In the genomic region with DNA sequence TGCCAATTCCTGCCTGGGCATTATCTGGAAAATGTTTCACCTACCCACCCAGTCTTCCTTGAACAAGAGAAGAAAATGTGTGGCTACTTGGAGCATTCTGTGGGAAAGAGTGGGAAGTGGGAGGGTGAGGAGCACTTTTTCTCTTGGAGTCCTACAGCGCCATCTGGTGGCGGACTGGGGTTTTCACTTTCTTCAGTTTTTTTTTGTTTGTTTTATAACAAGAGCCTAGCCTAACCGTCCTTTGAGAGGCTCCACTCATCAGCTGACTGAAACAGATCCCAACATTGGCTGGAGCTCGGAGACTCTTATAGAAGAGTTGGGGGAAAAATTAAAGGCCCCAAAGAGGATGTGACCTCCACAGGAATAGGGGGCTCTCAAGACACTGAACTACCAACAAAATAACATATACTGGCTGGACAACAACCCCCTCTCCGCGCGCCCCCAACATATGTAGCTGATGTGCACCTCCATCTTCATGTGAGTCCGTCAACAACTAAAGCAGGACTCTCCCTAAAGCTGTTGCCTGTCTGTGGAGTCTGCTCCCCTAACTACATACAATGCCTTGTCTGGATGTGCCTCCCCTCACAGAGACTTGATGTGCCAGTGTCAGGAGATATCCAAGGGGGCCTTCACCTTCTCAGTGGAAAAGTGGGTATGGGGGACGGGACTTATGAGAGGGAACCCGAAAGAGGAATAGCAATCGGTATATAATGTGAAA, we compare ENCODE assay signal across 8 mouse cellular contexts. TPM values are rescaled to one million over a fixed set of nuclear protein-coding genes. Genes with fewer than 3 reads are reported as not detected.
DNase-seq lines count a peak whose midpoint lies in the region; TF ChIP-seq lines count a peak whose summit lies in the region.

No protein-coding gene starts in this region.

- intact Hi-C loops in heart, postnatal 25 days (cut with DNase I), result loop anchor here (1.0 to 2.0 kb wide), 2 partner anchors 78 to 114 kb away; no protein-coding TSS in a partner anchor

- peak; percentile 50 for DNase-seq in ES-E14 (ENCODE audit: low read depth, low spot score)
- peak; percentile 8 for DNase-seq in heart, postnatal 25 days (ENCODE audit: low spot score)
- DNase-seq in layer of hippocampus, adult 9-10 months (ENCODE audit: low spot score), result peak; percentile 48
- peak; percentile 67 for DNase-seq in lung, postnatal 14 days
- peak; percentile 75 for DNase-seq in right cerebral cortex, adult 18-20 months
- DNase-seq in yolk sac, embryonic 10.5 days (ENCODE audit: low spot score), result peak; percentile 46

- in situ Hi-C loops in ES-E14 (cut with MboI; ENCODE audit: low sequenced_read_pairs in 2 of 2, unreplicated experiment in 2 of 2), result loop anchor here (10.0 to 25.0 kb wide), 2 partner anchors 102 to 110 kb away; no protein-coding TSS in a partner anchor

- H3K9ac ChIP-seq in ES-E14 (ENCODE audit: insufficient read depth, low read depth, low read length, poor library complexity, severe bottlenecking), result no peak overlapping the region

- H3K36me3 ChIP-seq in ES-E14 (ENCODE audit: control insufficient read depth, insufficient read depth, low read length, poor library complexity, severe bottlenecking), result no peaks in the 10 kb centered on the region

- H3K4me3 ChIP-seq in ES-E14 (ENCODE audit: insufficient read depth in 1 of 2, low read depth in 1 of 2, low read length in 2 of 2, poor library complexity in 1 of 2, severe bottlenecking in 1 of 2), result no peak overlapping the region
- no peak overlapping the region for H3K4me3 ChIP-seq in bone marrow macrophage, adult 2 months (ENCODE audit: insufficient read depth, low read length)
- H3K4me3 ChIP-seq in embryonic fibroblast, embryonic 13.5 days (ENCODE audit: insufficient read depth, low read length), result no peak overlapping the region

- H3K4me1 ChIP-seq in ES-E14 (ENCODE audit: control insufficient read depth in 2 of 2, insufficient read depth in 2 of 2, low read length in 2 of 2, poor library complexity in 1 of 2), result no peaks in the 10 kb centered on the region
- no peaks in the 10 kb centered on the region for H3K4me1 ChIP-seq in bone marrow macrophage, adult 2 months (ENCODE audit: control insufficient read depth, insufficient read depth, low read length)
- 0 out of 2 replicates have a peak, but pooled peaks cover 3% of the 10 kb centered on the region for H3K4me1 ChIP-seq in embryonic fibroblast, embryonic 13.5 days (ENCODE audit: control insufficient read depth, insufficient read depth, low read length)

- no peaks in the 10 kb centered on the region for H3K9me3 ChIP-seq in ES-E14 (ENCODE audit: control insufficient read depth, insufficient read depth, low read depth, low read length)

- peak; percentile 48 for TF ChIP-seq CTCF in bone marrow macrophage, adult 2 months (IDR thresholded peaks at IDR 0.05; ENCODE audit: low read depth, low read length)
- TF ChIP-seq CTCF in embryonic fibroblast, embryonic 13.5 days (IDR thresholded peaks at IDR 0.05; ENCODE audit: borderline replicate concordance, insufficient read depth, low read length), result peak; percentile 16; the same call in 1 of the 2 replicates

- TF ChIP-seq POLR2A in bone marrow macrophage, adult 2 months (IDR thresholded peaks at IDR 0.05; ENCODE audit: borderline replicate concordance, low read depth, low read length), result no peak
- no peak for TF ChIP-seq POLR2A in embryonic fibroblast, embryonic 13.5 days (IDR thresholded peaks at IDR 0.05; ENCODE audit: low read depth, low read length)

- H3K27ac ChIP-seq in ES-E14 (ENCODE audit: insufficient read depth, low read depth, low read length, poor library complexity, severe bottlenecking), result no peak overlapping the region
- no peak overlapping the region for H3K27ac ChIP-seq in bone marrow macrophage, adult 2 months (ENCODE audit: insufficient read depth, low read depth, low read length)
- no peak overlapping the region for H3K27ac ChIP-seq in embryonic fibroblast, embryonic 13.5 days (ENCODE audit: insufficient read depth, low read length)

TF ChIP-seq in ES-E14, 5 proteins besides CTCF, POLR2A, EP300 and RAD21:
- no peak for TF ChIP-seq MAFK (IDR thresholded peaks at IDR 0.05; ENCODE audit: insufficient read depth, low read depth, low read length)
- no peak for TF ChIP-seq CHD2 (IDR thresholded peaks at IDR 0.05; ENCODE audit: low read depth, low read length)
- TF ChIP-seq ZC3H11A (IDR thresholded peaks at IDR 0.05; ENCODE audit: borderline replicate concordance, low read depth, low read length), result peak; percentile 59
- TF ChIP-seq ZNF384 (IDR thresholded peaks at IDR 0.05; ENCODE audit: low read depth, low read length), result no peak
- TF ChIP-seq HCFC1 (IDR thresholded peaks at IDR 0.05; ENCODE audit: borderline replicate concordance, insufficient read depth, low read length), result no peak
TF ChIP-seq in ES-E14: peak in this region for 1.

RNA-seq across cellular contexts. Expression of a gene that starts 8.4 kb away (rescaled TPM):
- 0.62 and 0.63 TPM in 2 replicates for total RNA-seq in ES-E14 (2012; rRNA removed)
- polyA plus RNA-seq in bone marrow macrophage, adult 2 months (2012; ENCODE audit: insufficient read depth, insufficient read length, missing spikeins), result not detected in 2 replicates
- 1.2 TPM in 1 of 2 replicates, not detected in the other for polyA plus RNA-seq in embryonic fibroblast, embryonic 13.5 days (2011; ENCODE audit: insufficient read length, low read depth, missing spikeins)
- under 1 TPM; 0.16 to 0.50 TPM for total RNA-seq in heart, postnatal 25 days (2021)

Comparison
In these comparisons a context has a peak if more than half of its experiments do, and no peak if none do; other contexts are left out.
1. DNase-seq: peak in every context shown above with its lines; median percentile 75 in right cerebral cortex, adult 18-20 months; 67 in lung, postnatal 14 days; 50 in ES-E14; 48 in layer of hippocampus, adult 9-10 months; 46 in yolk sac, embryonic 10.5 days; 8 in heart, postnatal 25 days.